Mouse (Mus musculus): ENCODE measurements at regions not wholly inside any gene's neighbourhood (a gene's known extent, or its start where the extent isn't known, plus 50 kb on each side); places are given as distances from the start of the nearest gene placed in this dataset.

DNA sequence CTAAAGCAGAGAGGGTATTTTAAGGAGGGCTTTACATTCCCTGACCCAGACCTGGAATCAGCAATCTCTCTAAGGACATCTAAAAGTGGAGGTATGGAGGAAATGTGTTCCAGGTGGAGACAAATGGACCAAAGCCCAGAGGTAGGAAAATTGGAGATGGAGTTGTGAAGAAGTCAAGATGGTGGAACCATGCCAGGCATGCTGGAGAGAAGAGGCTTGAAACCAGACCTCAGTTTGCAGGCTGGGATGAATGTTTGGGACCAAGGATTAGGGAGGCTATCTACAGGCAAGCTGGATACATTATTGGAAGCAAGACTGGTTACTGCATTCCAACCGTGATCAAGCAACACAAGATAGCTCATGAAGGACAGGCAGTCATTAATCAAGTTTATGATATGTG is 88.3 kb upstream of the Nckap5 start:
- no peak for DNase-seq (ENCODE audit: low spot score in 2 of 2)

DNA sequence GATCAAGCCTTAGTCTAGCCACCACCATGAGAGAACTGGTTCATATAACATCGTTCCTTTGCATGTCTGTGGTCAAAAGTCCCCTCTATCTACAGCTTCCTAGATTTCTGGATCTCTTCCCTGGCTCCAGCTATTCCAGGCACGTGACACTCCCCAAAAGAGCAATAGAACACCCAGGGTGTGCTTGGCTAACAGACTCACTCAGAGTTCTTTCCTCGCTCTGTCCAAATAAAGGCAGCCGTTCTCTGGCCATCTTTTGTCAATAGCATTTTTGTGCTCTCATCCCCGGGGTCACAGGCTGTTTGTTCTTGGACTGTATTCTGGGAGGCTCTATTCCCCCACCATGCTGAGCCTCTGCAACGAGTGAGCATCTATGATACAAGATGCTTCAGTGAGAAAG is 87.3 kb upstream of the Nckap5 start:
- no peak for DNase-seq (ENCODE audit: low spot score in 2 of 2)

DNA sequence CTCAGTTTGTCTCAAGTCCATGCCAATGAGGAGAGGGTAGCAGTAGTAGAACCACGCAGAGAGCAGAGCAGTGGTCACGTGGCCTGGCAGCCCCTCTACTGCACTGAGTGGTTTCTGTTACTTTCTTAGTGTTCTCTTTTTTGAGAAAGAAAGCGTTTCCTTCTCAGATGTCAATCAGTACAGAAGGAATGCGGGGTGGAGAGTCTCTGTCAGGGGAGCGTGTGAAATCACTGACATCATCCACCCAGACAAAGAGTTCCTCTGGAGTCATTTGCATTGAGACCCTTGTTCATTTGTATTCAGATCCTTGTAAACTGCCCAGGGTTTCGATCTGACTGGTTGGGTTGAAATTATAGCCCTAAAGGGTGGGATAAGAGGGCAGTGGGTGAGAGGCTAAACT is 85.8 kb upstream of the Nckap5 start:
- DNase-seq (ENCODE audit: low spot score in 2 of 2) = no peak

DNA sequence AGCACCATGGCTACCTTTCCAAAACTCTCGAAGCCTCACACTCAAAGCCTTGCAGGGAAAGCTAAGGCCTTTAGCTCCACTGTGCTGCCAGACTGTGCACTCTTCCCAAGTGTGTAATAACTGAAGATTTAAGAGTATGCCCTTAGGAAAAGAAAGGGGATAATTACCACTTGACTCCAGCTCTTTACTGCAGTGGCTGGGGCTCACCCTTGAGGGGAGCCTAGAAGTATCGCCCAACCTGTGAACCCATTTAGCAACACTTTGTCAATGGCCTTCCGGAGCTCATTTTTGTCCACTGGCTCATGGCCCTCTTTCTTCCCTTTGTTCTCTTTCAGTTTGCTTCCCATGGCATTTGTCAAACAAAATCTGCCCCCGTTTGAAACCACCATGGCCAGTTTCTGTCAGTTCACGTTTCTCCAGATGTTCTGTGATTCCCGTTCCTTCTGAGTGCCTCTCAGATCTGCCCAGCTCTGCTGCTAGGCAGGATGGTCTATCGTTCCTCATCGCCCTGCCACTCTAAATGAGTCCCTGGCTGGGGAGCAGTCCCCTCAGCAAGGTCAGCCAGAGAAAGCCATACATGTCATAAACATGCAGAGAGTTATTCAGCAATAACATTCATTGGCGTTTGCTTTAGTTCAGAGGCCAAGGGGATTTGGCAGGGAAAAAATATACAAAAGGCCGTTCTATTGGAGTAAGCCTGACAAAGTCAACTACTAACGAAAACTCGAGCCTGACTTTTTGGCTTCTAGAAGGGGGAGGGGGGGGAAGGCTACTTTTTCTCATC is 80.9 kb upstream of the Nckap5 start:
- no peak for DNase-seq (ENCODE audit: low spot score in 2 of 2)

DNA sequence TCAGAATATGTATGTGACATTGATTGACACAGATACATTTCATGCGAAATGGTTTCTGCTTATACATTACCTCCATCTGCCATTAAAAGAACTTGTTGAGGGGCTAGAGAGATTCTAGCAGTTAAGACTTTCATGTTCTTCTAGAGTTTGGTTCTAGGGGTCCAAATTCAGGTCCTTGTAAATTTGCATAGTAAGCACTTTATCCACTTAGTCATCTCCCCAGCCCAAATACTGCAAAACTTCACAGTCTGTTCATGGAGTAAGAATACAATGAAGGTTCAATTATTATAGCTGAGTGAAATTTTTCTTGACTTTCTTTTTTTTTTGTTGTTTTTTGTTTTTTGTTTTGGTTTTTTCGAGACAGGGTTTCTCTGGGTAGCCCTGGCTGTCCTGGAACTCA is 76.8 kb upstream of the Nckap5 start:
- DNase-seq (ENCODE audit: low spot score in 2 of 2) = no peak

DNA sequence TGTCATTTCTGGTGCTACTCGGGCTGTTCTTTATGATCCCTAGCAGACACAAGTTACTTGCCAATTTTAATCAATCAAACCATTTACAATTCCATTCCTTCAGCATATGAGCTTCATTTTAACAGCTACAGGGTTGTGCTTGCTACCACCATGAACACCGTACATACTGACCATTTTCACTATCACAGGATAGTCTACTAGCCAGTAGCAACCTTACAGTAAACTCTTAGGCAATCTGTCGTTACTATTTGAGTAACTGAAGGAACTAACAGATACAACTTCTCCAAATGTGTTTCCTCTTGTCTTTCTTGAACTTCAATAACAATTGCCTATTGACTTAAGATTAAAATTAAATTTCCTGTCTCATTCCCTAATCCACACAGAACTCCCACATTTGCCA is 67.9 kb upstream of the Nckap5 start:
- DNase-seq (ENCODE audit: low spot score in 2 of 2) = no peak

DNA sequence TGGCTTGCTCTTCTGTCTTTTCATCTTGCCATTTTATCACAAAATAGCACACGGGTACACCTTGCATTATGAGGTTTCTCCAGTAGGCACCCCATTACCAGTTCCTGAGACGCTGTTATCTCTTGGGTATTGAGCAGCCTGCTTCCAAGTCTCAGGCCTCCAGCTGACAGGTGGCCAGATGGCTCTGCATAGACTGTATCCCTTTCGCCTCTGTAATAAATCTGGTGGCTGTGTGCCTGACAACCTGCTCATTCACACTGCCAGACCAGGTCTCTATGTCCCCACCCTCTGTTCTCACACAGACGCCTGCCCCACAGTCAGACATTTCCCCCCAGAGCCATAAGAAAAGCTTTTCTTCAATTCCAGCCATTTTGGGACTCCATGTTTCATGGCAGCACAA is 66.3 kb upstream of the Nckap5 start:
- no peak for DNase-seq (ENCODE audit: low spot score in 2 of 2)

DNA sequence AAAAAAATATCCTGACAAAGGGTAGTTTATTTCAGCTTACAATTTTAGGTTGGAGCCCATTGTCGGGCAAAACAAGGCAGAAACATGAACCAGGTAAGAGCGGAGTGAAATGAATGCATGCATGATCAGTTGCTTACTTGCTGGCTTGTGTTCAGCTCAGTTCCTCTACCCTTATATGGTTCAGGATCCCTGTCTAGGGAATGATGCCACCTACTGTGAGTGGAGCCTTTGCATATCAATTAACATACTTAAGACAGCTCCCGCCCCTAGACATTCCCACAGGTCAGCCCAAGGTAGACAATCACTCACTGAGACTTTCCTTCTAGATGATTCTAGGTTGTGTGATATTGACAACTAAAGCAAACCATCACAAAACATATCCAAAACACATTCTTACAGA is 50.2 kb upstream of the Nckap5 start:
- no peak for DNase-seq (ENCODE audit: low spot score in 2 of 2)
